Mouse (Mus musculus) heart, embryonic 15.5 days (tissue): ENCODE results near the gene Ppm1a. TPM values are rescaled to one million over a fixed set of nuclear protein-coding genes. Genes with fewer than 3 reads are reported as not detected.
A peak's percentile ranks its signal among the peaks of the same experiment; 100 is the strongest.

Experiments
- ATAC-seq: fragments of 200-750 bp; cut with Nextera tagmentation; replicated peaks from 2 replicates; pipeline ENCODE4 v1.8.0; 2017; ENCODE audit warnings: low read depth, moderate TSS enrichment; ENCODE audit not compliant: insufficient number of reproducible peaks, insufficient read depth, low FRiP score
- H3K27ac ChIP-seq: fragments of 300-500 bp; sonication (generic); 2 replicates; pipeline ENCODE4 v1.5.1; 2015; ENCODE audit warnings: mild to moderate bottlenecking, inconsistent platforms
- H3K27me3 ChIP-seq: fragments of 300-500 bp; sonication (generic); 2 replicates; pipeline ENCODE4 v1.6.1; 2015; ENCODE audit warnings: inconsistent platforms
- H3K36me3 ChIP-seq: fragments of 300-500 bp; sonication (generic); 2 replicates; pipeline ENCODE4 v1.6.1; 2015; ENCODE audit warnings: mild to moderate bottlenecking, inconsistent platforms
- H3K4me1 ChIP-seq: fragments of 300-500 bp; sonication (generic); replicated peaks from 2 replicates; pipeline ENCODE4 v1.6.1; 2015; ENCODE audit warnings: inconsistent platforms
- H3K4me2 ChIP-seq: fragments of 300-500 bp; sonication (generic); 2 replicates; pipeline ENCODE4 v1.6.1; 2015; ENCODE audit warnings: inconsistent platforms, mild to moderate bottlenecking, moderate library complexity
- H3K4me3 ChIP-seq: fragments of 300-500 bp; sonication (generic); 2 replicates; pipeline ENCODE4 v1.5.1; 2015; ENCODE audit warnings: mild to moderate bottlenecking, inconsistent platforms
- H3K9ac ChIP-seq: fragments of 300-500 bp; sonication (generic); 2 replicates; pipeline ENCODE4 v1.6.1; 2015; ENCODE audit warnings: mild to moderate bottlenecking, inconsistent platforms
- H3K9me3 ChIP-seq: fragments of 300-500 bp; sonication (generic); replicated peaks from 2 replicates; pipeline ENCODE4 v1.6.1; 2016; ENCODE audit warnings: inconsistent platforms
- WGBS: fragments of 180-500 bp; shearing (Covaris S2); methylation state at CpG from one replicate; pipeline ENCODE4 v1.1.7; 2015; ENCODE audit warnings: mixed read lengths; 5-methylcytosine and 5-hydroxymethylcytosine counted together
- polyA plus RNA-seq: library from polyadenylated mRNA; unstranded; fragments of >200 nt; fragmentation: Nextera tagmentation; extraction: Ambion mirVana; gene quantifications from 2 replicates; pipeline ENCODE4 v1.2.1, GENCODE M21; 2015

Ppm1a gene
- polyA plus RNA-seq, 1 experiment from 2014 or later: 36.6 TPM

DNA sequence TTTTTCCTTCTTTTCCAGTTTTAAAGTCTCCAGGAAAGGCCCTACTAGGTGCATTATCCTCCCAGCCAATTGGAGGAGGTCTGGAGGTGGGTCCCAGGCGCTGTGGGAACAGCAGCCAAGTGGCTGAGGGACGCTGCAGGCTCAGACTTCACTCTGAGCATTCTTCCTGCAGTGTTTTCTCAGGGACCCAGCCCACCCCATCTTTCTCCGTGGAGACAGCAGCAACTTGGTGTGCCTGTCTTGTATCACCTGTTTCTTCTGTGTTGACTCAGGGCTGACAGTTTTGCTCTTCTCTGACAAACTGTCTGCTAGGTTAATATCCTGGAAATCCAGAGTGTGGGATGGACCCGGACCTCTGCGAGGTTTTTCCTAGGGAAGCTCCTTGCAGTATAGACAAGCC, 68.4 kb downstream of the Ppm1a start:
- no peak overlapping the region for H3K27ac ChIP-seq
- no peaks in the 10 kb centered on the region for H3K9me3 ChIP-seq
- no peak overlapping the region for H3K9ac ChIP-seq
- H3K4me1 ChIP-seq: peaks cover 8% of the 10 kb centered on the region; the same call in 1 of the 2 replicates
- H3K36me3 ChIP-seq: no peaks in the 10 kb centered on the region
- ATAC-seq: no peak
- H3K4me3 ChIP-seq: no peak overlapping the region
- peaks cover 18% of the 10 kb centered on the region for H3K27me3 ChIP-seq
- no peak overlapping the region for H3K4me2 ChIP-seq
- WGBS: 46% methylated on average over 5 of the region's 5 CpGs

DNA sequence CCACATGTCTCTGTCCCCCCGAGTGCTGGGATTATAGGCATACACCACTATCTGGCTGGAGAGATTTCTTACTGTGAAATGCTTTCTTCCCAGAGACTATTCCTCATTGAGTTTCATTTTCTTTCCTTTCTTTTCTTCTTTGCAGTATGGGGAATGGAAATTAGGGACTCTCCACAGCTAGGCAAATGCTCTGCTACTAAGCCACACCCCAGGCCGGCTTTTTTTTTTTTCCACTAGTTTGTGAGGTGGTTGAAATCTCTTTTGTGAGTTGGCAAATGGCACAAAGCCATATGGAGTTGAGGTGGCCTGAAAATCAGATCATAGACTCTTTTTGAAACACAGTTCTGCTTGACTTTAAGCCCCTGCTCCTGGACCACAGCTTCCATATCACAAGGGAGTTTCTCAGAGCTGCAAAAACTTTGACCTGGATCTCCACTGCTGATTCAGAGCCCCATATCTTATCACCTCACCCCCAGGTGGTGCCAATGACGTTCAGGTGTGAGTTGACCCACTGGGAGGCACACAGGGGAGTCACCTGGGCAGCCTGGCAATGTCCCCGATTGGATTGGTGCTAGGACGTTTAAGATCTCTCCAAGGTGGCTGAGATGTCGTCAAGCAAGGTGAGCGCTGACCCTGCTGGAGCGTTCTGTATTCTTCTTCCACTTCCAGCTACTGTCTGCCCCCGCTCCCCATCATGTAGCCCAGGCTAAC, 71.7 kb downstream of the Ppm1a start:
- Histone ChIP-seq H3K4me1 (peaks cover 8% of the 10 kb centered on the region; the same call in 1 of the 2 replicates), H3K27ac (no peak overlapping the region), H3K4me3 (no peak overlapping the region), H3K9ac (no peak overlapping the region), H3K27me3 (peaks cover 32% of the 10 kb centered on the region), H3K9me3 (no peaks in the 10 kb centered on the region), H3K36me3 (no peaks in the 10 kb centered on the region), H3K4me2 (no peak overlapping the region)
- 63% methylated on average over 9 of the region's 9 CpGs for WGBS
- ATAC-seq: no peak

GRCm38 (mm10) chr12:72829777-72830176, 72.5 kb downstream of the Ppm1a start:
- no peak for ATAC-seq
- Histone ChIP-seq H3K27ac (no peak overlapping the region), H3K4me2 (no peak overlapping the region), H3K36me3 (no peaks in the 10 kb centered on the region), H3K9me3 (no peaks in the 10 kb centered on the region), H3K4me1 (peaks cover 8% of the 10 kb centered on the region; the same call in 1 of the 2 replicates), H3K9ac (no peak overlapping the region), H3K4me3 (no peak overlapping the region), H3K27me3 (peaks cover 32% of the 10 kb centered on the region)
- 66% methylated on average over 20 of the region's 20 CpGs for WGBS

GRCm38 (mm10) chr12:72830317-72830716, 73.1 kb downstream of the Ppm1a start:
- 66% methylated on average over 8 of the region's 8 CpGs for WGBS
- Histone ChIP-seq H3K27ac (no peak overlapping the region), H3K9ac (no peak overlapping the region), H3K4me3 (no peak overlapping the region), H3K9me3 (no peaks in the 10 kb centered on the region), H3K4me1 (peaks cover 8% of the 10 kb centered on the region; the same call in 1 of the 2 replicates), H3K4me2 (no peak overlapping the region), H3K27me3 (peaks cover 32% of the 10 kb centered on the region), H3K36me3 (no peaks in the 10 kb centered on the region)
- no peak for ATAC-seq

DNA sequence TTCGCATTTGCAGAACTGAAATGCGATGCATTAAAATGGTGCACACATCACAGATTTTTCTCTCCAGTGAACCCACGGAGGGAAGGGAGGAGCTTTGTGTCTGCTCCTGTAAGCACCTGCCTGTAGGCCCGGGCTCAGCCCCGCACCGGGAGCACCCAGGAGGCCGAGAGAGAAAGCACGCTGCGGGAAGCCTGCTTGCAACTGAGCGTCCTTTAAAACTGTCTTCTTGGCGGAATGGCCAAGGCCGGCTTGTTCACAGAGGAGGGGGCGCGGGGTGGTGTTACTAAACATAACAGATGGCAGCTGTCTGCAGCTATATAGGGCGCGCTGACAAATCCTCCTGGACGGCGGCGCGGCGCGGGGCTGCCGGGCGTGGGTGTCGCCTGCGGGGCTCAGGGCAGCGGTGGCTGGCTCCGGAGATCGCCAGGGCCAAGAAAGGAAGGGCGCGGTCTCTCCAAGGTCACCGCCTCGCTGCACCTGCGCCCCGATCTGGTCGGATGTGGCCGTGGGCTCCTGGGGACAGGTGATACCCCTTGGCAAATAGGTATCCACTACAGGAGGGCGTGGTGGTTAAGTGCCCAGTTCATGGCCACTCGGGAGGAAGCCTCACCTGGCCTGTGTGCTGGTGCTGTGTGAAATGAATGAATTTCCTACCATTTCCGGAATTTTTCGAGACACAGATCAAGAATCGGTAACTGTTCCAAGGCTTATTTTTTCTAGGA, 74.6 kb downstream of the Ppm1a start:
- ATAC-seq: 0 out of 2 replicates have a peak, but pooled peaks have one; percentile 35
- no peak overlapping the region for H3K27ac ChIP-seq
- 7% methylated on average over 42 of the region's 42 CpGs for WGBS

DNA sequence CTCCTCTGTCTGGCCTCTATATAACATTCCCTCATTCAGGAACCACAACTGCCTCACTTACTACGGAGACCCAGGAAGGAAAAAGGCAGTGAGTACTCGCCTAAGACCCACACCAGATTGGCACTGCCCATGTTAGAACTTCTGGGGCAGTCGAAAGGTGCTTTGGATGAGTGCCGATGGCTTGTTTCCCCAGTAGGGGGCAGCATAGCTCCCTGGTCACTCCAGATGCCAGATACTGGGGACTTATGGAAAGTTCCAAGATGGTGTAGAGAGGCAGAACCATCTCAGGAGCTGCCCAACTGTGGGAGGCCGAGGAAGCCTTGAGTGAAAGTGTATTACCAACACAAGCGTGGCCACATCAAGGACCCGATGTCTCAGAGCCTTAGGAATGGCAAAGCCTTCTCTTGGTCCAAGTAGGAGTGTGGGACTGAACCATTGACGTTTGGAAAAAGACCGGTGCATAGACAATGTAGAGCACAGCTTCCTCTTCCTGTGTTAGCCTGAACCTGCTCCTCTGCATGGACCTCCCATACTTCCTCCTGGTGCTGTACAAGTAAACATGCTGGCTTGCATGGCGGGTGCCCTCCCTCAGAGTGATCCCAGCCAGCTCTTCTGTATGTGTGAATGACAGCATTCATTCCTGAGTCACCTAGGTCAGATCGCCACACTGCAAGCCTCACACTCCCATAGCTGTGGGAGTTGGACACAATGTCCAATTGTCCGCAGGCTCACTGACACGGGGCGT, 77.7 kb downstream of the Ppm1a start:
- Histone ChIP-seq H3K27ac (no peak overlapping the region), H3K36me3 (no peaks in the 10 kb centered on the region), H3K4me2 (no peak overlapping the region), H3K9ac (no peak overlapping the region), H3K27me3 (peaks cover 24% of the 10 kb centered on the region), H3K4me1 (peaks cover 8% of the 10 kb centered on the region; the same call in 1 of the 2 replicates), H3K4me3 (no peak overlapping the region), H3K9me3 (no peaks in the 10 kb centered on the region)
- ATAC-seq: no peak
- 72% methylated on average over 14 of the region's 14 CpGs for WGBS

More for the DNA sequence above, 74.6 kb downstream of the Ppm1a start:
- H3K4me3 ChIP-seq: peak overlapping the region; percentile 42
- H3K27me3 ChIP-seq: peaks cover 32% of the 10 kb centered on the region
- peaks cover 8% of the 10 kb centered on the region; the same call in 1 of the 2 replicates for H3K4me1 ChIP-seq
- no peaks in the 10 kb centered on the region for H3K36me3 ChIP-seq
- H3K9me3 ChIP-seq: no peaks in the 10 kb centered on the region
- H3K4me2 ChIP-seq: peak overlapping the region; percentile 76
- H3K9ac ChIP-seq: peak overlapping the region; percentile 37

DNA sequence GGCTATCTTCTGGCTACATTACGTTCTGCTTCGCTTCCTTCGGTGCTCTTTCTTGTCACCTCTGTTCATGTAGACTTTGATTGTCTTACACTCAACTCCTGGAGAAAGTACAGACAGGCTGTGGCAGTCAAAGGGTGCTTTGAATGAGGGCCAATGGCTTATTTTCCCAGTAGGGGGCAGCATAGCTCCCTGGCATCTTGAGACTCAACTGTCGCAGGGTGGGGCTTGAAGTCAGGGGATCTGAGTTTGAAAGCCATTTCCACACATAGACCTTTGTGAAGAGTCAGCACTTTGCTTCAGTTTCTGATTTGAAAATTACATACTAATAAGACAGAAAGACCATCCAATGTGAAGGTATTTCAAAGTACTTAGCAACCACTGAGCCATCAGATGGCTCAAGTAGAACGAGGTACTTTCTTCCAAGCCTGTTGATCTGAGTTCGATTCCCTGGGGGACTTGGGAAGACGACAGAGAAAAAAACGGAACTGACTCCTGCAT, 78.3 kb downstream of the Ppm1a start:
- Histone ChIP-seq H3K4me3 (no peak overlapping the region), H3K27ac (no peak overlapping the region), H3K9ac (no peak overlapping the region), H3K4me1 (peaks cover 8% of the 10 kb centered on the region; the same call in 1 of the 2 replicates), H3K4me2 (no peak overlapping the region), H3K9me3 (no peaks in the 10 kb centered on the region), H3K27me3 (peaks cover 19% of the 10 kb centered on the region), H3K36me3 (no peaks in the 10 kb centered on the region)
- WGBS: 71% methylated on average over 8 of the region's 8 CpGs
- no peak for ATAC-seq

- Histone ChIP-seq H3K36me3 (no peaks in the 10 kb centered on the region), H3K9ac (no peak overlapping the region), H3K4me3 (no peak overlapping the region), H3K4me1 (no peaks in the 10 kb centered on the region), H3K9me3 (no peaks in the 10 kb centered on the region), H3K27ac (no peak overlapping the region), H3K27me3 (peaks cover 9% of the 10 kb centered on the region), H3K4me2 (no peak overlapping the region)
- 68% methylated on average over 4 of the region's 4 CpGs for WGBS
- no peak for ATAC-seq
These were observed 80.0 kb downstream of the Ppm1a start for GRCm38 (mm10) chr12:72837302-72837701.

DNA sequence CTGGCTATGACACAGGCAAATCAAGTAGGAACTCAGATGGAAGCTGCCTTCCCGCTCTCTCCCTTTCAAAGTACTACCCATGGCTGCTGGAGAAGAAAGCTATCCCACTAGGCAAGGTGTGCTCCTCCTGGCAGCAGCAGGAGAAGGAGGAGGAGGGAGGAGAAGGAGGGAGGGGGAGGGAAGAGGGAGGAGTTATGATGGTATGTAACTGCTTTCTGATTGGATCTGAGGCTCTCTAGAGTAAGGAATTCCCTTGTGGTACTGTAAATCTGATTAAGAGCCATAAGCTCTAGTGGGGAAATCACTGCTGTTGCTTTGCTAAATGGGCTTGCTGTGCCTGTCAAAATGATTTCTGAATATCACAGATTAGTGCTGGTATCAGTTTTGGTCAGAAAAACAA, 84.2 kb downstream of the Ppm1a start:
- Histone ChIP-seq H3K4me3 (no peak overlapping the region), H3K4me1 (peaks cover 8% of the 10 kb centered on the region), H3K9ac (no peak overlapping the region), H3K27ac (no peak overlapping the region), H3K4me2 (no peak overlapping the region), H3K9me3 (no peaks in the 10 kb centered on the region), H3K27me3 (peaks cover 11% of the 10 kb centered on the region; the same call in 1 of the 2 replicates), H3K36me3 (no peaks in the 10 kb centered on the region)
- ATAC-seq: no peak
- WGBS: 81% methylated on average over 1 of the region's 1 CpGs

- whole genome bisulfite sequencing: 86% methylated on average over 4 of the region's 4 CpGs
- H3K9me3 ChIP-seq: no peaks in the 10 kb centered on the region
- no peak overlapping the region for H3K27ac ChIP-seq
- no peak overlapping the region for H3K4me3 ChIP-seq
- H3K4me1 ChIP-seq: peaks cover 8% of the 10 kb centered on the region
- no peak overlapping the region for H3K4me2 ChIP-seq
- H3K36me3 ChIP-seq: no peaks in the 10 kb centered on the region
- no peak overlapping the region for H3K9ac ChIP-seq
- H3K27me3 ChIP-seq: peaks cover 25% of the 10 kb centered on the region
- ATAC-seq: no peak
These were observed 85.9 kb downstream of the Ppm1a start for GRCm38 (mm10) chr12:72843135-72843534.

GRCm38 (mm10) chr12:72843555-72843954, 86.3 kb downstream of the Ppm1a start:
- H3K4me1 ChIP-seq: peaks cover 8% of the 10 kb centered on the region
- peak overlapping the region; percentile 60 for H3K4me2 ChIP-seq
- H3K4me3 ChIP-seq: peak overlapping the region; percentile 34; the same call in 1 of the 2 replicates
- peak overlapping the region; percentile 53; the same call in 1 of the 2 replicates for H3K27ac ChIP-seq
- no peaks in the 10 kb centered on the region for H3K36me3 ChIP-seq
- H3K9ac ChIP-seq: no peak overlapping the region
- 79% methylated on average over 4 of the region's 4 CpGs for WGBS
- peaks cover 29% of the 10 kb centered on the region for H3K27me3 ChIP-seq
- H3K9me3 ChIP-seq: no peaks in the 10 kb centered on the region
- no peak for ATAC-seq
